Mouse (Mus musculus): ENCODE results near the gene Cd55. TPM values are rescaled to one million over a fixed set of nuclear protein-coding genes. Genes with fewer than 3 reads are reported as not detected.
"Not testable (repeated sequence)": the region's sequence is repeated elsewhere in the genome, so short reads cannot be mapped to it uniquely, and the experiment has no call there.

The Cd55 gene
- total and polyA plus RNA-seq, 2 experiments from 2014 or later = 9.0 to 11.0 TPM

DNA sequence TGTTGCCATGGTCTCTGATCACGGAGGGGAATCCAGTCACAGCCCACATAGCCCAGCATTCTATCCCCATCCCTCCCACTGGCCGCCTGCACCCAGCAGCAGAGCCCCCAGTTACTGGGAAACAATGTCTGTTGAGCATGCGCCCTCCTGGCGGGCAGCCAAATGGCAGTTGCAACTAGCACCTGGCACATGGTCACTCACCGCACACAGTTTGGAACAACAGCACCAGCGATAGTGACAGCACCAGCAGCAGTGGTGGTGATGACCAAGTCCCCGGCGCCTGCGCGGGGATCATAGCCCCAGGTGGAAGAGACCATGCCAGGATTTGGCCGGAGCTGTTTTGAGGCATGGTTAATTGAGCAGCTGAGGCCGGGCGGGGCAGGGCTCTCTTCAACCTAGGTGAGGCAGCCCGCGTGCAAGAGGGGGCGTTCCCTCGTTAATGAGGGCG, 39.9 kb downstream of the Cd55 start, which contains the start of gene Cd55b:
Cd55b (minus strand) TSS at position 346 of the 448 bp plus-strand sequence.
- Histone ChIP-seq H3K36me3 (ENCODE audit: insufficient read depth) (no peaks in the 10 kb centered on the region), H3K4me3 (ENCODE audit: low read depth, low read length) (no peak within 1 kb of the TSS), H3K4me1 (ENCODE audit: insufficient read depth) (no peaks in the 10 kb centered on the region), H3K9ac (no peak within 1 kb of the TSS), H3K4me2 (ENCODE audit: low read depth) (no peak within 1 kb of the TSS), H3K27me3 (ENCODE audit: insufficient read depth, low read length) (no peaks in the 10 kb centered on the region), H3K27ac (ENCODE audit: low read depth, low read length) (no peak within 1 kb of the TSS), H3K9me3 (ENCODE audit: low read length) (no peaks in the 10 kb centered on the region)
- 49% methylated on average over 18 of the region's 18 CpGs for WGBS
- no peak for TF ChIP-seq CTCF (IDR thresholded peaks at IDR 0.05; ENCODE audit: low read depth)
- peak; percentile 21 for DNase-seq
- peak; percentile 27 for ATAC-seq

DNA sequence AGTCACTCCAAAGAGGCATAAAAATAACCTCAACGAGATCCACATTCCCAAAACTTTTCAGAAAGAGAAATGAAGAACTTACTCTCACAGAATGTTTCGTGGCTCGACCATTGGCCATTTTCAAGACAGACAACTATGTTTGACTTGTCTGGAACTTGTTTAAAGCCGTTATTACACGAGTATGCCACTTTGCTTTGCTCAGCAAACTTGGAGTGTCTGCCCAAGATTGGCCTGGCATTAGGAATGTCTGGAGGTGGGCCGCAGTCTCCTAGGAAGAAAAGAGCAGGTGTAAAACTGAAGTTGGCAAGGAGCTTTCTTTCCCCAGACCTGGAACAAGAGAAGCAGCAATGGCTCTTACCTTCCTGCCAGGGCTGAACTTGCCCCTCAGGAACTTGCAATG, 40.5 kb downstream of the Cd55 start:
- not testable (repeated sequence) for H3K27ac ChIP-seq (ENCODE audit: low read depth, low read length); H3K9me3 ChIP-seq (ENCODE audit: low read length); DNase-seq; H3K36me3 ChIP-seq (ENCODE audit: insufficient read depth); H3K4me3 ChIP-seq (ENCODE audit: low read depth, low read length); H3K27me3 ChIP-seq (ENCODE audit: insufficient read depth, low read length); H3K4me2 ChIP-seq (ENCODE audit: low read depth); H3K9ac ChIP-seq; H3K4me1 ChIP-seq (ENCODE audit: insufficient read depth); ATAC-seq
- no CpG with 5 or more reads among the region's 6 CpGs for WGBS

DNA sequence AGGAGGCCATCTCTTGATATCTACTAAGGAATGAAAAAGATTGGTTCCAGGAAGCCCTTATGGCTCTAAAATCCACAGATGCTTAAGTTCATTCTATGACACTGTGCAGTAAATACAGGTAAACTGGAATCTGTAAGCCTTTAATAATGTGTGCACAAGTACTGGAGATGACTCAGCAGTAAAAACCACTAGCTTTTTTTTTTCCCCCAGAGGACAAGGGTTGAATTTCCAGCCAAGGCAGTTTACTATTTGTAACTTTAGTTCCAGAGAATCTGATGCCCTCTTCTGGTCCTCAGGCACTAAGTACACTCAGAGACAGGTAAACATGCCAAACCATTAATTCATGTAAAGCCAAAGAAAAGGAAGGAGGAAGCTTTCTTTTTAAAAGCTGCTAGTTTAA, 65.4 kb downstream of the Cd55 start:
- not testable (repeated sequence) for DNase-seq; H3K4me3 ChIP-seq (ENCODE audit: low read depth, low read length); H3K27ac ChIP-seq (ENCODE audit: low read depth, low read length); H3K4me2 ChIP-seq (ENCODE audit: low read depth); H3K4me1 ChIP-seq (ENCODE audit: insufficient read depth); H3K36me3 ChIP-seq (ENCODE audit: insufficient read depth); ATAC-seq; H3K27me3 ChIP-seq (ENCODE audit: insufficient read depth, low read length); H3K9me3 ChIP-seq (ENCODE audit: low read length); H3K9ac ChIP-seq

Other genes with a start within 250 kb of the Cd55 start
- gene Cd55b, start 39.7 kb downstream of the Cd55 start, total RNA-seq (2014; rRNA removed) = not detected in 2 replicates
- not detected in 2 replicates for gene Cd55b, start 39.7 kb downstream of the Cd55 start, polyA plus RNA-seq (2015; fragmentation: Nextera tagmentation; extraction: Ambion mirVana)
- not detected in 2 replicates for gene Zp3r, start 166.9 kb upstream of the Cd55 start, total RNA-seq (2014; rRNA removed)
- gene Zp3r, start 166.9 kb upstream of the Cd55 start, polyA plus RNA-seq (2015; fragmentation: Nextera tagmentation; extraction: Ambion mirVana) = not detected in 2 replicates
- gene C4bp, start 198.9 kb upstream of the Cd55 start, total RNA-seq (2014; rRNA removed) = not detected in 2 replicates
- gene C4bp, start 198.9 kb upstream of the Cd55 start, polyA plus RNA-seq (2015; fragmentation: Nextera tagmentation; extraction: Ambion mirVana) = not detected in 2 replicates